Mouse (Mus musculus) kidney, postnatal 25 days (tissue): ENCODE results near the gene Icam1.
"Not testable (repeated sequence)": the region's sequence is repeated elsewhere in the genome, so short reads cannot be mapped to it uniquely, and the experiment has no call there.

Experiments
- DNase-seq, 2 experiments: peaks; one replicate each; pipeline ENCODE4 v3.0.0; 2021; ENCODE audit warnings: mixed read lengths in 2 of 2

The Icam1 gene

GRCm38 (mm10) chr9:21025258-21025810 is 9.5 kb downstream of the Icam1 start:
- DNase-seq = no peak

GRCm38 (mm10) chr9:21026849-21027248 is 11.1 kb downstream of the Icam1 start:
- DNase-seq = no peak

- DNase-seq = no peak
Measured at GRCm38 (mm10) chr9:21027774-21028290, 12.0 kb downstream of the Icam1 start.

GRCm38 (mm10) chr9:21028560-21029110 is 12.8 kb downstream of the Icam1 start:
- no peak for DNase-seq

GRCm38 (mm10) chr9:21029291-21030054 is 13.7 kb downstream of the Icam1 start, which contains the start of gene Icam4:
Icam4 (plus strand) TSS chr9:21029373.
- DNase-seq = peak; percentile 88

- no peak for DNase-seq
Measured at GRCm38 (mm10) chr9:21030055-21030600, 14.3 kb downstream of the Icam1 start.

GRCm38 (mm10) chr9:21030781-21031250 is 15.0 kb downstream of the Icam1 start:
- DNase-seq = peak; percentile 95 to 96

- DNase-seq = peak; percentile 57 to 76
Measured at GRCm38 (mm10) chr9:21031251-21031895, 15.6 kb downstream of the Icam1 start.

- peak in 1 of 2 experiments; percentile 60 for DNase-seq
Measured at GRCm38 (mm10) chr9:21031896-21032351, 16.1 kb downstream of the Icam1 start, which contains the start of gene Icam5. Icam5 (plus strand) TSS chr9:21032073.

GRCm38 (mm10) chr9:21032491-21032890 is 16.7 kb downstream of the Icam1 start:
- no peak for DNase-seq

- DNase-seq = peak; percentile 94 to 95
Measured at GRCm38 (mm10) chr9:21033136-21033535, 17.4 kb downstream of the Icam1 start.

GRCm38 (mm10) chr9:21034481-21035085 is 18.8 kb downstream of the Icam1 start:
- no peak for DNase-seq

GRCm38 (mm10) chr9:21035586-21035985 is 19.8 kb downstream of the Icam1 start:
- DNase-seq = no peak

GRCm38 (mm10) chr9:21036161-21036560 is 20.4 kb downstream of the Icam1 start:
- DNase-seq = no peak

- DNase-seq = no peak
Measured at GRCm38 (mm10) chr9:21036666-21037065, 20.9 kb downstream of the Icam1 start.

- DNase-seq = peak; percentile 24 to 44
Measured at GRCm38 (mm10) chr9:21037481-21037891, 21.7 kb downstream of the Icam1 start.

- DNase-seq = no peak
Measured at GRCm38 (mm10) chr9:21039779-21040178, 24.0 kb downstream of the Icam1 start.

- DNase-seq = no peak
Measured at GRCm38 (mm10) chr9:21041308-21041707, 25.5 kb downstream of the Icam1 start.

GRCm38 (mm10) chr9:21043563-21043962 is 27.8 kb downstream of the Icam1 start:
- DNase-seq = no peak

GRCm38 (mm10) chr9:21044785-21045184 is 29.0 kb downstream of the Icam1 start:
- not testable (repeated sequence) for DNase-seq

- no peak for DNase-seq
Measured at GRCm38 (mm10) chr9:21045235-21045634, 29.4 kb downstream of the Icam1 start.

GRCm38 (mm10) chr9:21051578-21051977 is 35.8 kb downstream of the Icam1 start:
- no peak for DNase-seq
